Mouse (Mus musculus): ENCODE measurements at regions not wholly inside any gene's neighbourhood (a gene's known extent, or its start where the extent isn't known, plus 50 kb on each side); places are given as distances from the start of the nearest gene placed in this dataset.

DNA sequence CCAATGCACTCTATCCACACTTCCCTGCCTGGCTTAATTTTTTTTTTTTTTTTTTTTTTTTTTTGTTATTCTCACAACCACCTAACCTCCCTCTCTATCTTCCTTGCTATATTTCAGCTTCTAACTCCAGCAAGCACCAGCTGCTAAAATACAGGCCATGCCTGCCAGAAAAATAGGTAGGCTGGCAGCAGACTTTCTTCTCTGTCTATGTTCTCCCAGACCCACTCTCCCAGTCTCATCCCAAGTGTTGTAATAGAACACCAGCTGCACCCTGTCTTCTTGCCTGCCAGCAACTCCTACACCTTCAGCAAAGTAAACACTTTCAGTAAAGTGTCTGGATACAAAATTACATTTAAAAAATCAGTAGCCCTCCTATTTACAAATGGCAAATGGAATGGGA is 1041.8 kb downstream of the Pcdh19 start:
- H3K36me3 ChIP-seq (ENCODE audit: insufficient read depth, low read length) = no peaks in the 10 kb centered on the region
- no peaks in the 10 kb centered on the region for H3K4me1 ChIP-seq (replicated peaks; ENCODE audit: insufficient read depth, low read length)
- H3K4me2 ChIP-seq (ENCODE audit: low read length) = no peak overlapping the region
- no peak for TF ChIP-seq CTCF (IDR thresholded peaks at IDR 0.05; ENCODE audit: low read depth)
- H3K9me3 ChIP-seq (replicated peaks; ENCODE audit: low read length) = no peaks in the 10 kb centered on the region
- no peak overlapping the region for H3K27ac ChIP-seq
- H3K27me3 ChIP-seq (ENCODE audit: insufficient read depth, low read length) = no peaks in the 10 kb centered on the region
- H3K4me3 ChIP-seq (replicated peaks; ENCODE audit: low read depth, low read length) = no peak overlapping the region
- no peak overlapping the region for H3K9ac ChIP-seq (ENCODE audit: low read depth, low read length)
- DNase-seq (ENCODE audit: low spot score) = peak; percentile 7
- ATAC-seq (replicated peaks; ENCODE audit: low FRiP score, low read depth) = no peak

DNA sequence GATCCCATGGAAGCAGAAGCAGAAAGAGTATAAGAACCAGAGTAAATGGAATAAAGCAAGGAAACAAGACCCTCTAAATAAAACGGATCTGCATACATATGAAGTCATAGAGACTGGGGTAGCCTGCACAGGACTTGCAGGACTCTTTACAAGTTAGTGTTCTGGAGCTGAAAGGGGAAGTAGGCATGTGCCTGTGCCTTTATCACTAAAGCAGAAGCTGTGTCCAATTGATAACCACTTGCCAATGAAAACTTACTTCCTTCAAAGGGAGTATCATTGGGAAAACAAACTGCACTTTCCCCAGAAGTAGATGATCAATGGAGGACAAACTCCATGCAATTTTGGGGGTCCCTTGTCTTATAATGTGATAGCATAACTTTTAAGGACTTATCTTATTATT is 1091.9 kb downstream of the Pcdh19 start:
- H3K27ac ChIP-seq = no peak overlapping the region
- H3K9me3 ChIP-seq (replicated peaks; ENCODE audit: low read length) = no peaks in the 10 kb centered on the region
- no peaks in the 10 kb centered on the region for H3K36me3 ChIP-seq (ENCODE audit: insufficient read depth, low read length)
- ATAC-seq (replicated peaks; ENCODE audit: low FRiP score, low read depth) = no peak
- no peak for DNase-seq (ENCODE audit: low spot score)
- H3K4me2 ChIP-seq (ENCODE audit: low read length) = no peak overlapping the region
- H3K4me3 ChIP-seq (replicated peaks; ENCODE audit: low read depth, low read length) = no peak overlapping the region
- no peaks in the 10 kb centered on the region for H3K4me1 ChIP-seq (replicated peaks; ENCODE audit: insufficient read depth, low read length)
- TF ChIP-seq CTCF (IDR thresholded peaks at IDR 0.05; ENCODE audit: low read depth) = no peak
- WGBS = 38% methylated on average over 1 of the region's 1 CpGs
- no peak overlapping the region for H3K9ac ChIP-seq (ENCODE audit: low read depth, low read length)
- H3K27me3 ChIP-seq (ENCODE audit: insufficient read depth, low read length) = no peaks in the 10 kb centered on the region

DNA sequence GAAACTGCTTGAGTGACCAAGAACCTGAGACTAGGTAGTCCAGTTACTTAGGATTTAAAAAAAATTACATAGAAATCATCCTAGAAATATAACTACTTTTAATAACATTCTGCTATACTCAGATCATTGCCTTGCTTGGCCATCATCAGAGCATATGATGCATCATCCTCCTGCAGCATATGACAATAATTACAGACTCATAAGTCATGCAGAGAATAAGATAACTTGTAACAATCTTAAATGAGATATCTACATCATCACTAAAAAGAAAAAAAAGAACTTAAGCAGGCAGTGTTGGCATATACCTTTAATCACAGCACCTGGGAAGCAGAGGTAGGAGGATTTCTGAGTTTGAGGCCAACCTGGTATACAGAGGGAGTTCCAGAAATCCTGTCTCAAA is 1092.4 kb downstream of the Pcdh19 start:
- Histone ChIP-seq H3K36me3 (ENCODE audit: insufficient read depth, low read length) (no peaks in the 10 kb centered on the region), H3K27ac (no peak overlapping the region), H3K4me2 (ENCODE audit: low read length) (no peak overlapping the region), H3K9ac (ENCODE audit: low read depth, low read length) (no peak overlapping the region), H3K9me3 (replicated peaks; ENCODE audit: low read length) (no peaks in the 10 kb centered on the region), H3K4me3 (replicated peaks; ENCODE audit: low read depth, low read length) (no peak overlapping the region), H3K27me3 (ENCODE audit: insufficient read depth, low read length) (no peaks in the 10 kb centered on the region), H3K4me1 (replicated peaks; ENCODE audit: insufficient read depth, low read length) (no peaks in the 10 kb centered on the region)
- no peak for DNase-seq (ENCODE audit: low spot score)
- no peak for ATAC-seq (replicated peaks; ENCODE audit: low FRiP score, low read depth)
- no peak for TF ChIP-seq CTCF (IDR thresholded peaks at IDR 0.05; ENCODE audit: low read depth)

DNA sequence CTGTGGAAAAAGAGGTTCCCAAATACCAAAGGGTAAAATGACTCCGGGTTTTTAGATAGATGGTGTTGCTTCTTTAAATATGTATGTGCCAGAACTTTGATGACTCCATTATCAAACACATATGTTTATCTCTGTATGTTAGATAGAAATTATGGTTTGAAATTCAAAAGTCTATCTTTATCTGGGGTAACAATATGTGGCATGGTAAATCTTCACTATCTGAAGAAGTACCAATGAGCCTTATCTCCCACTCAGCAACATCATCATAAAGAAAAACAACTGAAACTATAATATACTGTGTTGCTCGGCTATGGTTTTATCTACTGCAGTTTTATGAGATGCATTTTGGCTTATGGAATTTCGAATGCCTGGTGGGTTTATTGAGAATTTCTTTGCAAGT is 1114.7 kb downstream of the Pcdh19 start:
- no peaks in the 10 kb centered on the region for H3K27me3 ChIP-seq (ENCODE audit: insufficient read depth, low read length)
- H3K9me3 ChIP-seq (replicated peaks; ENCODE audit: low read length) = no peaks in the 10 kb centered on the region
- no peaks in the 10 kb centered on the region for H3K36me3 ChIP-seq (ENCODE audit: insufficient read depth, low read length)
- H3K4me2 ChIP-seq (ENCODE audit: low read length) = no peak overlapping the region
- no peak for TF ChIP-seq CTCF (IDR thresholded peaks at IDR 0.05; ENCODE audit: low read depth)
- H3K9ac ChIP-seq (ENCODE audit: low read depth, low read length) = no peak overlapping the region
- no peaks in the 10 kb centered on the region for H3K4me1 ChIP-seq (replicated peaks; ENCODE audit: insufficient read depth, low read length)
- ATAC-seq (replicated peaks; ENCODE audit: low FRiP score, low read depth) (no peak), DNase-seq (ENCODE audit: low spot score) (no peak)
- 71% methylated on average over 3 of the region's 3 CpGs for WGBS
- no peak overlapping the region for H3K4me3 ChIP-seq (replicated peaks; ENCODE audit: low read depth, low read length)
- H3K27ac ChIP-seq = no peak overlapping the region
